Mouse (Mus musculus) layer of hippocampus, postnatal 36 days (tissue): ENCODE data around the gene Ift81. TPM values are rescaled to one million over a fixed set of nuclear protein-coding genes. Genes with fewer than 3 reads are reported as not detected.

Experiments used
- DNase-seq, 2 experiments: peaks; one replicate each; pipeline ENCODE4 v3.0.0; 2022
- total RNA-seq, 2 experiments: library from RNA; stranded (reverse); gene quantifications; 2 replicates each; pipeline ENCODE4 v1.2.3; 2021

The Ift81 gene
- total RNA-seq, 2 experiments from 2014 or later = 37.1 to 40.5 TPM

DNA sequence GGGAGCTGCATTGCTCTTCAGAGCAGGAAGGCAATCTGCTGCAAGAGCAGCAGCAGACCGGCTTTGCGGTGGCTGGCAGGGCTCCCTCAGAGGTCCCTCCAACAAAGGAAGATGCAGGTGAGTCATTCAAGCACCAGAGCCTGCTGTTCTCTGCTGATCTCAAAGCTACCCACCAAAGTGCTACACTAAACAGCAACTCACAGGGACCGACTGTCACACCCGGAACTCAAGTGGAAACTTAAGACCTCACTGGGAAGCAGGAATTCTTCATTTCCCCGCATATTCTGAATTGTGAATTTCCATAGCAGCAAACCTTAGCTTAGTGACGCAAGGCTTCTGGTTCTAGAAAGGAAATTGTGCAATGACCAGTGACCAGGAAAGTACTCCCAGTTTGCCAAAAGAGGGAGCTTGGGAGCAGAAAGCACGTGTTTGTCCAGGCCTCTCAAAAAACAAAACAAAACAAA is 67.0 kb downstream of the Ift81 start:
- no peak for DNase-seq

- no peak for DNase-seq
These were observed 70.9 kb downstream of the Ift81 start for GRCm38 (mm10) chr5:122543392-122543791.

- no peak for DNase-seq
These were observed 72.4 kb downstream of the Ift81 start for GRCm38 (mm10) chr5:122541871-122542270.

DNA sequence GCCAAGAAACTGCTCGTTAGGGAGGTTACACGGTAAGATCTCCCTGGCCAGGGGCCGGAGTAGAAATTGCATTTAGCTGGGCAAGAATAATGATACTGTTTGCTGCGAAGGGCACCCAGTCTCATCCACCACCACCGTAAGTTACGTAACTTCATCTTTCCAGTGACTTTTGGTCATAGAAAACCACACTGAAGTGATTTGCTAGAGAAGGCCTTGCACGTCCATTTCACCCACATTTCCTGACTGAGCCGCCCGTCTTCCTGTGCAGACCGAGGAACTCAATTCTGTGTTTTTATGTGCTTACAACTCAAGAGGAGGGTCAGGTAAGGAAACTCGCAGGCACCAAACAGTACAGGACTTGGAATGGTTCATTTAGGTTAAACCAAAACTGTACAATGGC is 76.2 kb downstream of the Ift81 start:
- DNase-seq = no peak

- DNase-seq = no peak
These were observed 76.7 kb downstream of the Ift81 start for GRCm38 (mm10) chr5:122537654-122538053.

DNA sequence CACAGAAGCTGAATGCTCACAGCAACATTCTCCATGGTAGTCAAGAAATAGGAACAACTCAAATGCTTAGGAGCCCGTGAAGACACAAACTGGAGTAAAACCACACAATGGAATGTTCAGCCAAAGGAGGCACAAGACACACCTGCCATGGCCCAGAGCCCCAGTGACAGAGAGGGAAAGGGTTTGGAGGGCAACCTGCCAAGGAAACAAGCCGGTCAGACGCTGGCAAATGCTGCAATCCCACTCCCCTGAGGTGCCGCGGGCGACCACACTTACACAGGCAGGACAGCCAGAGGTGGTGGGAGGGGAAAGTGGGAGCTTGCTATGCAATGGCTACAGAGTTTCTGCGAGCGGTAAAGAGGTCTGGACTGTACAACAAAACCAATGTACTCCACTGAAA is 80.4 kb downstream of the Ift81 start:
- DNase-seq = no peak

GRCm38 (mm10) chr5:122529913-122530604 is 84.3 kb downstream of the Ift81 start:
- no peak for DNase-seq

GRCm38 (mm10) chr5:122529316-122529715 is 85.0 kb downstream of the Ift81 start:
- DNase-seq = peak in 1 of 2 experiments; percentile 28

DNA sequence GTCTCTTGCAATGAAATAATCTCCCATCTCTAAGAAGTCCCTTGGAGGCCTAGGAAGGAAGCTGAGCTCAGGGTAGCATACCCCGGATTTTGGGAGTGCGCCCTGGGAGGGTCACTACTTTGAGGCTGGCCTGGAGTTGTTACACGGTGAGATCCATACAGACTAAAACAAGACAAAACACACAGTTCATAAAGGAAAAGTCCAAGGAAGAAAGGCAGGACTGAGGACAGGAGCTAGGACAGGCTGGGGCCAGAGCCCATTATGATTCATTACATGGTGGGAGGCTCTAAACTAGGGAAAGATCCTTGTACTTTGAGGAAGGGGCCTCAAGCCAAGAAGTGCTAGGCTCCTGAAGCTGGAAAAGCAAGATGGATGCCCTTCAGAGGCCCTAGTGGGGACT is 85.7 kb downstream of the Ift81 start:
- no peak for DNase-seq

- DNase-seq = no peak
These were observed 86.6 kb downstream of the Ift81 start for GRCm38 (mm10) chr5:122527761-122528160.

- no peak for DNase-seq
These were observed 87.2 kb downstream of the Ift81 start for GRCm38 (mm10) chr5:122526878-122527730.

DNA sequence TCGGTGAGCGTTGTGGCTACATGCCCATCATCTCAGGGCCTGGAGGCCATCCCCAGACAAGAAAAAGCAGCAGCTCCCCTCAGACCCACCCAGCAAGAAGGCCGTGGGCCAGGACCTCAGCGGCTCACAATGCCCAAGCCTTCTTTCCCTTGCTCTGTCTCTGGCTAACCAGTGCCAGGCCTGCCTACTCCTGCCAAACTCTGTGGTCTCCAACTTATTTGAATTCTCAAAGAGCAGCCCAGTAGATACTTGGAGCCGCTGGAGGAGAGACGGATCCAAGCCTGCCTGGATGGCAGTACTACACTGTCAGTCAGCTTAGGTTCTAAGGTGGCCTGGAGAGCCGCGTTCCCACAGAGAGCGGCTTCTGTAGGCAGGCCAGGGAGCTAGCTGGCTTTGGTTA is 87.9 kb downstream of the Ift81 start:
- peak; percentile 33 to 50 for DNase-seq

DNA sequence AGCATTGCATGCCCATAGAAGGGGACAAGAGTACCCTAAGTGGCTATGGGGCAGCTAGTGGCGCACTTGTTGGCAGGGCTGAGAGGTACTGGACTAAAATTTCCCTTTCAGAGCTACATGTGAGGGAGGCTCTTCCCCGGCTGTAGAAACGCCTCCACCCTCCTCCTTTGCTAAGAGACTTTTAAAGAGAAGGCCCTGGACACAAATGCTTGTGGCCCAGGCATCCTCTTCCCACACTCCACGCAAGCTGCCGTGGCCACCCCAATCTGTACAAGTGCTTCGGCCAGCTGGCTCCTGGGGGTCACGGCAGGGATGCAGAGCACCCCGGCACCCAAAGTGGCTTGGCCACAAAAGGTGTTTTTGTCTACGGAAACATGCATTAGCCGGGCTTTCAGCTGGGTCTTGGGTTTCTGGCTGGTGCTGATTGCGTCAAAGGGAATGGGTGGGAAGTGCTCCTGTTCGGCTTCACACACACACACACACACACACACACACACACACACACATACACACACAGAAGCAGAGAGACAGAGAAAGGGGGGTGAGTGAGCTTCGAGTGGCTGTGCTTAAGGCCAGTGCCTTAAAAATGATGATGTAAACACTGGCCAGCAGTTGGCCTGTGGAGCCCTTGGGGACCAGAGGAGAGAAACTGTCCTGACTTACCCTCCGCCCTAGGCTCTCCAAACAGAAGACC is 88.9 kb downstream of the Ift81 start:
- DNase-seq = no peak

DNA sequence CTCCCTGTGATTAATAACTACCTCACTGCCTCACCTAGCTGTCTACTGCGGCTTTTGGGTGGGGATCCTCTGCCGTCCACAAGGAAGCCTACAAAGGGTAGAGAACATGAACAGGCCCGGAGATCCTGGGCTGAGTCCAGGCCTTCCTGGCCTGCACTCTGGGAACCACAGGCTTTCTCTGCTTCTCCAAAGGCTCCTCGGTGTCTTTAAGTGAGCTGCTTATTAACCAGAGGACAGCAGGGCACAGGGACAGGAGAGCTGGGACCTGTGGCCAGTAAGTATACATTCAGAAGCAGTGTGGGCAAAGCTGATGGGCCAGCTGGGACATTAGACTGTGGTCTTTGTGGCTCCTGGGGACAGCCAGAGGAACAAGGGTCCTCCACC is 89.5 kb downstream of the Ift81 start:
- no peak for DNase-seq

GRCm38 (mm10) chr5:122524244-122524643 is 90.1 kb downstream of the Ift81 start:
- DNase-seq = no peak

GRCm38 (mm10) chr5:122521130-122521473 is 93.2 kb downstream of the Ift81 start:
- no peak for DNase-seq

DNA sequence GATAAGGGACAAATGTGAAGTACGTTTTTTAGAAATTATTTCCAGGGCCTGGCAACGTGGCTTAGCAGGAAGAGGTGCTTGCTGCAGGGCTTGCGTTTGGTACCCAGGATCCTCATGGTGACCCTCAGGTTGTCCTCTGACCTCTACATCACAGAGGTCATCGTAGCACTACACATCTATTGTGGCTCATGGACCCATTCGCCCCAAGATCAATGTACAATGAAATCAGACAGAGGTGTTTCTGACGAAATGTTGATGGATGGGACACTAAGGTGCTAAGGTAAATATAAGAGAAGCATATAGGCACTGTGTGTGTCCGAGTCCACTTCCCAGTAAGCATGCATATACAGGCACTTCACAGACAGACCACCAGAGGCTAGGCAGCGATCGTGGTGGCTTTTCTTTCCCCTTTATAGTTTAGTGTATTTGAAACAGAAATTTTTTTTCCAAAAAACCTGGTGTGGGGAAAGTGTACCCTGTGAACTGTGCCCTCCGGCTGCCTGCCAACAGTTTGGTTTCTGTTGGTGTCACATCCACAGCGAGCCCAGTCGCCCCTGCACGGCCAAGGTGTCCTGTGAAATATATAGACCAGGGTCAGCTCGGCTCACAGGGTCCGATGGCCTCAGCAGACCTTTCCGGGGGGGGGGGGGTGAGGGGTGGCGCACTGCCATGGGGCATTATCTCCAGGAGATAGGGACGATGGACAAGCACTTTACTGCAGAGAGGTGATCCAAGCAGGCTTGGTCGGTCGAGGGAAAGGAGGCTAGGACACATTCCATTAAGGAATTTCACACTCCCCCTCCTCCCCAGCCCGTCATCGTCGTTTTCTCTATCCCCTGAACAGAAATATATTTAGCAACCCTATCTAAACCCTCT is 93.8 kb downstream of the Ift81 start:
- no peak for DNase-seq

DNA sequence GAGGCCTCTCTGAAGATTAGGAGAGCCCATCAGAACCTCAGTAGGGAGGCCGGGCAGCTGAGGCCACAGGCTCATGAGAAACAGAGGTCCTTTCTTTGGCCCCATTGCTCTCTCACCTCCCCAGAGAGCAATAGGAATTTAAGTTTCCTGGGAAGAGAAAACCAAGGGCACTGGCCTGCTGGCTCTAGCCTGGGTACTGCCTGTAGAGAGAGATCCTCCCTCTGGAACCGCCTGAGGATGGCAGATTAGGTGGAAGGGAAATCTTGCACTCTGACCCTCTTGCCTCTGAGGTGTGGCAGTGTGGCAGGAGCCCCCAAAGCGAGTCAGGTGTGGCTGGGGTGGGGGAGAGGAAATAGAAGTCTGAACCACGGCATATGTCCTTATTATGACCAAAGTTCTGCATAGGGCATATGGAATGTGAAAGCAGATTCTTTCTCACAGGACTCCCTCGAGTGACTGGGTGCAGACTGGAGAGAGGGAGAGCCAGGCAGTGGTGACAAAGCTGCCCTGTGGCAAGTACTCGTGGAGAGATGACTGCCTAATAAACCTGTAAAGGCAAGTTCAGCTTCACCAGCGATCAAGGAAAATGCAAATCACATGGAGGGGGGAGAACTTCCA is 95.2 kb downstream of the Ift81 start:
- DNase-seq = no peak

DNA sequence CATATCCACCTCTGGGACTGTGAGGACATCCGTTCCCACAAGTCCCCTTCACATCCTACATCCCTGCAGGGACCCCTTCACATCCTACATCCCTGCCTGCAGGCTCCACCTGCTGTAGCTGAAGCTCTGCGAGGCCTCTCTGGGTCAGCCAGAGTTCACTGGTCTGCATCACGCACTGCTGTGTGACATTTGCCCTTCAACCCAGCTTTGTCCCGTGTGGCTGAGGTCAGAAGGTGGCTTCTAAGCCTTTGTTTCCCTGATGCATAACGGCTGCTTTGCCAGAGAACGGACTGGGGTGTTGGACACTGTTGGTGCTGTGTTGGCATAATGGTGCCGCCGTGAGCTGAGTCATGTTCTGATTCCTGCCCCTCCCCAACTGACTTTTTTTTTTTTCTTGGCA is 96.1 kb downstream of the Ift81 start:
- no peak for DNase-seq

DNA sequence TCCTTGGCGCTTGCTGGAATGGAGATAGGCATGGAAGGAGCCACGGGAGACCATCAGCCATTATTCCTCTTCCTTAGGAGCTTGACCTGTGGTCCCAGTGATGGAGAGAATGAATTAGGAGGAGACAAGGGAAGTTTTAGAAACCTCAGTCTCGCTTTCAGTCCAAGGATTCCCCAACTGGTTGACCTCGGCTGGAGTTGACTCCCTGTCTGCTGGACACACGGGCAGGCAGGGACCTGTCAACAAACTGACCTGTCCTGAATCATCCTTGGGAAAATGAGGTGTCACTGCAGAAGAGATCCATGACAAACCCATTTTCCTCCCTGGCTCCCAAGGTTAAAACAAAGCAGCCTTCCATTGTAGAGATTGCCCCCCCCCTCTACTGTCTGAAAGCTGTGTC is 97.4 kb downstream of the Ift81 start:
- no peak for DNase-seq

GRCm38 (mm10) chr5:122516029-122516730 is 98.1 kb downstream of the Ift81 start:
- no peak for DNase-seq
